Mouse (Mus musculus): ENCODE measurements around the gene Hmga1b.

GRCm38 (mm10) chr11:120777123-120777522 lies 14.5 kb downstream of the Hmga1b start:
- no peak for TF ChIP-seq CTCF (IDR thresholded peaks at IDR 0.05; ENCODE audit: control insufficient read depth, insufficient read depth, low read length)
- no peak for TF ChIP-seq POLR2A (IDR thresholded peaks at IDR 0.05; ENCODE audit: borderline replicate concordance, control insufficient read depth, low read depth, low read length)
